Mouse (Mus musculus): ENCODE measurements at regions not wholly inside any gene's neighbourhood (a gene's known extent, or its start where the extent isn't known, plus 50 kb on each side); places are given as distances from the start of the nearest gene placed in this dataset.

DNA sequence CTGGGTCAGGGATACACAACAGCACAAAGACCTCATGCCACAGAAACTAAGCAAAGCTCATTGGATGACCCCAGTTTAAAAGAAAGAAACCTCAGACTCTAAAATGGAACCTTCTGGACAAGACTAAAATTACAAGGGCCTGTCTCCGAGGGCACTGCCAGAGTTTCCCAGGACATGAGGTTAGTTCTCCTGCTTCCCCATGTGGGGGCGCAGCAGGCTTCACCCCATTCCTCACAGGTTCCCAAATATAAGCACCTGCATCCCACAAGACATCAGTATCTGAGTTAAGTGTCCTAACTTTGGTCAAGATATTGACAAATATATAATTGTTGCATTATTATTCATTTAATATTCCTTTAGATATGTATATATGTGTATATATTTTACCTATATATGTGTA lies 166.8 kb downstream of the B3gnt2 start:
- no peak for DNase-seq

DNA sequence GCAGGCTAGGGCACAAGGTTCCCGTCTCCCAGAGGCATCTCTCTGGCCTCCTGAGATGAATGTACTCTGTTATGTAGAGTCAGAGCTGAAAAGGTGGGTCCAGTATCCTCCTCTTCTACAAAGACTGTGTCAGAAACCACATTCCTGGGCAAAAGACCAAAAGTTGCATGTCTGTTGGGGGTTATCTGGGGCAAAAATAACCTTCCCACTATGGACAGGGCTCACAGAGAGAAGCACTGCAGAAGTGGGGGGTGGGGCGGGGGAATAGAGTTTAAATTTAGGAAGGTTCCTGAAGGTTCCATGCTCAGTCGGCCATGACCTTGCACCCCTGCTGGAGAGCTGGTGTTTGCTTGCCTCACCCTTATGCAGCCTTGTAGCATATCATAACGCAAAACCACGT lies 165.9 kb downstream of the B3gnt2 start:
- DNase-seq: no peak

DNA sequence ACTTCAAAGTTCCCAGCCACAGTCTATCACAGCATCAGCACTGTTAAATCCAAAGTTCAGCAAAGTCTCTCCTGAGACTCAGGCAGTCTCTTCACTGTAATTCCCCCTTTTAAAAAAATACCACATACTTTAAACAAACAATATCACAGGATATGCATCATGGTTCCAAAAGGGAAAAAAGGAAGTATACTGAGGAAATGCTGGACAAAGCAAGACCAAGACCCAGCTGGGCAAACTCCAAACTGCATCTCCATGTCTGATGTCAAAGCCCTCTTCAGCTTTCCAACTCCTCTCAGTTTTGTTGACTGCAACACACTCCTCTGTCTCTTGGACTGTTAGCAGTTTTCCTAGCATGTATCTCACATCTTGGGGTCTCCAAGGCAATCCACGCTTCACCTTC lies 165.5 kb downstream of the B3gnt2 start:
- no peak for DNase-seq

DNA sequence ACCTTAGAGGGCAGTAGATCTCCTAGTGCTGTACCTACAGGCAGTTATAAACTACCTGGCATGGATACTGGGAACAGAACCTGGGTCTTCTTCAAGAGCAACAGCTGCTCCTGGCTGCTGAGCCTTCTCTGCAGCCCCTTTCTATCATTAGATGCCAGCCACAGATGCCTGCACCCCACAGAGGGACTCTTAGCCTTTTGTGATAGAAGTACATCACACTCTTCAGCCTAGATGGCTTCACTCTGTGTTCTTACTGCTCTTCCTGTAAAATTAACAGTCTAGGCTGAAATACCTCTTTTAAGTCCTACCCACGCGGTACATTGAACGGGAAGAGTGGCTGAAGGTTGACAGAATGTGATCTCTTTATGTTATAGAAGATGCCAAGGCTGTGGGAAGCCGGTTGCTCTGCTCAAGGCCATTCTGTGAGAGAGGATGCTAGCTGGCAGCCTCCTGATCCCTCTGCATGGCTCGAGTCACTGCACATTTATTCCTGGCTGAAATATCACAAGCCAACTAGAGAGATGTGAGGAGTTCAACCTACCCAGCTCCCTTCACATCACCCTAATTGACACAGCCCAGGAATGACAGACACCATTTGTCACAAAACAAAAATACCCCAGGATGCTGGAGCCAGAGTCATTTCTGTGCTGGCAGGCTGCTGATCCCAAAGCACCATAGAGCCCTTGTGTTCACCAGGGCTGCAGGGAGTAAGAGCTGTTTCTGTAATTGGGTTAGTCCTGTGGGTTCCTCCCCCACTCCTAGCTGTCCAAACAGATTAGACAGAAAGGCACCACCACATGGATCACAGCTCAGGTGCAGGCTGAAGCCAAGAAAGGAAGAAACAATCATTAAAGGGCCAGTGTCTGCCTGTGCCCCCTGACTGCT lies 162.5 kb downstream of the B3gnt2 start:
- DNase-seq: no peak

DNA sequence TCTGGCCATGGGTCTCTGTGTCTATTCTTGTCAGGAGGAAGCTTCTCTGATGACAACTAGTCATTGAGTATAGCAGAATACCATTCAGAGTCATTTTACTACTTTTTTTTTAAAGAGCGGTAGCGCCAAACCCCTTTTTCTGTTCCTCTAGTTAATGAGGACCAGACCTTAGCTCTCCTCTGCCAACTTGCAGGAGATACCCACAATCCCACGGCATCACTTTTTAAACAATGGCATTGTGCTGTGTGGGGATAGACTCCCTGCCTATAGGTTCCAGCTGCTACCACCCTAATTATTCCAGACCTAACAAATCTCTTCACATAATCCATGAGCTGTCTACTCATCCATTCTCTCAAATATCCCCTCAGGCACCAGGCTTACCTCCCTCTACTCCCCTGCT lies 154.7 kb downstream of the B3gnt2 start:
- DNase-seq: no peak
